Mouse (Mus musculus): ENCODE data around the gene Nav1.

Gene Nav1

GRCm38 (mm10) chr1:135583678-135584515, 23.2 kb downstream of the Nav1 start:
- no peak for DNase-seq (ENCODE audit: extremely low spot score, low spot score)

- DNase-seq (ENCODE audit: extremely low spot score, low spot score), result peak; percentile 74
Measured at GRCm38 (mm10) chr1:135583081-135583677, 23.9 kb downstream of the Nav1 start.

- no peak for DNase-seq (ENCODE audit: extremely low spot score, low spot score)
Measured at GRCm38 (mm10) chr1:135581001-135581400, 26.1 kb downstream of the Nav1 start.

- DNase-seq (ENCODE audit: extremely low spot score, low spot score), result peak; percentile 51
Measured at GRCm38 (mm10) chr1:135579111-135579510, 28.0 kb downstream of the Nav1 start.

- no peak for DNase-seq (ENCODE audit: extremely low spot score, low spot score)
Measured at GRCm38 (mm10) chr1:135577793-135578192, 29.3 kb downstream of the Nav1 start.

GRCm38 (mm10) chr1:135575393-135575792, 31.7 kb downstream of the Nav1 start:
- DNase-seq (ENCODE audit: extremely low spot score, low spot score), result no peak

GRCm38 (mm10) chr1:135574451-135575208, 32.5 kb downstream of the Nav1 start:
- no peak for DNase-seq (ENCODE audit: extremely low spot score, low spot score)

- no peak for DNase-seq (ENCODE audit: extremely low spot score, low spot score)
Measured at GRCm38 (mm10) chr1:135572139-135572892, 34.8 kb downstream of the Nav1 start.

- DNase-seq (ENCODE audit: extremely low spot score, low spot score), result no peak
Measured at GRCm38 (mm10) chr1:135568087-135568486, 39.0 kb downstream of the Nav1 start.

GRCm38 (mm10) chr1:135566611-135567010, 40.5 kb downstream of the Nav1 start:
- DNase-seq (ENCODE audit: extremely low spot score, low spot score), result no peak

GRCm38 (mm10) chr1:135565775-135566174, 41.3 kb downstream of the Nav1 start:
- DNase-seq (ENCODE audit: extremely low spot score, low spot score), result no peak

GRCm38 (mm10) chr1:135564660-135565519, 42.2 kb downstream of the Nav1 start:
- no peak for DNase-seq (ENCODE audit: extremely low spot score, low spot score)

- no peak for DNase-seq (ENCODE audit: extremely low spot score, low spot score)
Measured at GRCm38 (mm10) chr1:135563781-135564414, 43.2 kb downstream of the Nav1 start.

- DNase-seq (ENCODE audit: extremely low spot score, low spot score), result no peak
Measured at GRCm38 (mm10) chr1:135562982-135563650, 44.0 kb downstream of the Nav1 start.

GRCm38 (mm10) chr1:135562115-135562514, 45.0 kb downstream of the Nav1 start:
- DNase-seq (ENCODE audit: extremely low spot score, low spot score), result no peak

- DNase-seq (ENCODE audit: extremely low spot score, low spot score), result no peak
Measured at GRCm38 (mm10) chr1:135561282-135561681, 45.8 kb downstream of the Nav1 start.

GRCm38 (mm10) chr1:135557976-135558375, 49.1 kb downstream of the Nav1 start:
- no peak for DNase-seq (ENCODE audit: extremely low spot score, low spot score)

GRCm38 (mm10) chr1:135555885-135556284, 51.2 kb downstream of the Nav1 start:
- DNase-seq (ENCODE audit: extremely low spot score, low spot score), result no peak

GRCm38 (mm10) chr1:135554632-135555260, 52.3 kb downstream of the Nav1 start:
- DNase-seq (ENCODE audit: extremely low spot score, low spot score), result no peak

Data from neural tube, embryonic 10.5 days (tissue).